Mouse (Mus musculus) megakaryocyte, adult 5-6 weeks (primary cell): ENCODE measurements around the gene Galnt7. TPM values are rescaled to one million over a fixed set of nuclear protein-coding genes. Genes with fewer than 3 reads are reported as not detected.
"Not testable (repeated sequence)": the region's sequence is repeated elsewhere in the genome, so short reads cannot be mapped to it uniquely, and the experiment has no call there.

ENCODE experiments used
- ATAC-seq: 2 replicates; pipeline ENCODE4 v1.8.0; 2016; ENCODE audit warnings: mild to moderate bottlenecking, inconsistent platforms; ENCODE audit not compliant: poor library complexity, severe bottlenecking
- total RNA-seq, 2 experiments: library from RNA; stranded (forward) in 1 of 2; stranded (reverse) in 1 of 2; fragments of 153-499, 151-499 nt in 1 of 2; fragments of 221-1000, 200-1000 nt in 1 of 2; gene quantifications; 2 replicates each; pipeline versions ENCODE4 v1.2.3 to v1.2.4; 2015 to 2017

The Galnt7 gene
- total RNA-seq, 2 experiments from 2014 or later: 13.0 to 16.4 TPM

- no peak for ATAC-seq
These were observed 145.2 kb downstream of the Galnt7 start for GRCm38 (mm10) chr8:57507556-57508063.

- ATAC-seq: not testable (repeated sequence)
These were observed 147.3 kb downstream of the Galnt7 start for GRCm38 (mm10) chr8:57505500-57505899.

- peak; percentile 92 for ATAC-seq
These were observed 149.2 kb downstream of the Galnt7 start for GRCm38 (mm10) chr8:57503641-57504040.

- 0 out of 2 replicates have a peak, but pooled peaks have one; percentile 17 for ATAC-seq
These were observed 153.9 kb downstream of the Galnt7 start for GRCm38 (mm10) chr8:57498847-57499511.

- ATAC-seq: no peak
These were observed 154.4 kb downstream of the Galnt7 start for GRCm38 (mm10) chr8:57498494-57498846.

GRCm38 (mm10) chr8:57491873-57492272 is 161.0 kb downstream of the Galnt7 start:
- ATAC-seq: no peak

GRCm38 (mm10) chr8:57489896-57490295 is 162.9 kb downstream of the Galnt7 start:
- ATAC-seq: no peak

GRCm38 (mm10) chr8:57489366-57489765 is 163.5 kb downstream of the Galnt7 start:
- ATAC-seq: no peak

- peak; percentile 39 for ATAC-seq
These were observed 164.5 kb downstream of the Galnt7 start for GRCm38 (mm10) chr8:57488312-57488765.

GRCm38 (mm10) chr8:57487441-57488155 is 165.2 kb downstream of the Galnt7 start, which contains the start of gene Sap30:
Gene Sap30, minus strand, starts transcription at chr8:57487860.
- peak; percentile 92 for ATAC-seq

GRCm38 (mm10) chr8:57486491-57487440 is 166.1 kb downstream of the Galnt7 start:
- peak; percentile 49 for ATAC-seq

GRCm38 (mm10) chr8:57480606-57481005 is 172.2 kb downstream of the Galnt7 start:
- ATAC-seq: no peak

GRCm38 (mm10) chr8:57479700-57480099 is 173.1 kb downstream of the Galnt7 start:
- ATAC-seq: peak; percentile 87

GRCm38 (mm10) chr8:57478406-57478805 is 174.4 kb downstream of the Galnt7 start:
- no peak for ATAC-seq

Other genes starting within 250 kb of the Galnt7 start
- gene Scrg1, start 197.1 kb downstream of the Galnt7 start, total RNA-seq (2015): 16.7 and 27.0 TPM in 2 replicates
- 2.2 and 10.8 TPM in 2 replicates for gene Scrg1, start 197.1 kb downstream of the Galnt7 start, total RNA-seq (2017)
- gene Sap30, start 165.2 kb downstream of the Galnt7 start, total RNA-seq (2015): 85.2 and 101 TPM in 2 replicates
- gene Sap30, start 165.2 kb downstream of the Galnt7 start, total RNA-seq (2017): 144 and 145 TPM in 2 replicates
- gene Hmgb2, start 141.1 kb downstream of the Galnt7 start, total RNA-seq (2015): 624 and 684 TPM in 2 replicates
- gene Hmgb2, start 141.1 kb downstream of the Galnt7 start, total RNA-seq (2017): 745 and 753 TPM in 2 replicates